Mouse (Mus musculus) liver, postnatal 0 days (tissue): ENCODE data around the gene Tmem191c. TPM values are rescaled to one million over a fixed set of nuclear protein-coding genes. Genes with fewer than 3 reads are reported as not detected.
A peak's percentile ranks its signal among the peaks of the same experiment; 100 is the strongest.
"Not testable (repeated sequence)": the region's sequence is repeated elsewhere in the genome, so short reads cannot be mapped to it uniquely, and the experiment has no call there.

Source experiments
- ATAC-seq: fragments of 200-750 bp; cut with Nextera tagmentation; 2 replicates; pipeline ENCODE4 v1.8.0; 2017; ENCODE audit warnings: mild to moderate bottlenecking, moderate library complexity
- DNase-seq: peaks from one replicate; pipeline ENCODE4 v3.0.0-alpha.2; 2016
- H3K27ac ChIP-seq: fragments of 300-500 bp; sonication (generic); 2 replicates; pipeline ENCODE4 v1.5.1; 2014; ENCODE audit warnings: antibody characterized with exemption, moderate library complexity, mild to moderate bottlenecking, low read depth
- H3K27me3 ChIP-seq: fragments of 300-500 bp; sonication (generic); 2 replicates; pipeline ENCODE4 v1.6.1; 2014; ENCODE audit warnings: low read length, control low read depth, mixed read lengths; ENCODE audit not compliant: insufficient read depth
- H3K36me3 ChIP-seq: fragments of 300-500 bp; sonication (generic); replicated peaks from 2 replicates; pipeline ENCODE4 v1.6.1; 2014; ENCODE audit warnings: mild to moderate bottlenecking, control low read depth, low read length, moderate library complexity, mixed read lengths; ENCODE audit not compliant: insufficient read depth
- H3K4me1 ChIP-seq: fragments of 300-500 bp; sonication (generic); 2 replicates; pipeline ENCODE4 v1.6.1; 2014; ENCODE audit warnings: antibody characterized with exemption, mild to moderate bottlenecking, control low read depth; ENCODE audit not compliant: insufficient read depth
- H3K4me2 ChIP-seq: fragments of 300-500 bp; sonication (generic); 2 replicates; pipeline ENCODE4 v1.6.1; 2014; ENCODE audit warnings: low read depth, mild to moderate bottlenecking, low read length, moderate library complexity, mixed read lengths
- H3K4me3 ChIP-seq: fragments of 300-500 bp; sonication (generic); 2 replicates; pipeline ENCODE4 v1.5.1; 2014; ENCODE audit warnings: low read depth, low read length
- H3K9ac ChIP-seq: fragments of 300-500 bp; sonication (generic); replicated peaks from 2 replicates; pipeline ENCODE4 v1.6.1; 2014; ENCODE audit warnings: mild to moderate bottlenecking, moderate library complexity
- H3K9me3 ChIP-seq: fragments of 300-500 bp; sonication (generic); 2 replicates; pipeline ENCODE4 v1.6.1; 2016; ENCODE audit warnings: mild to moderate bottlenecking, control low read depth, low read length, mixed read lengths
- CTCF ChIP-seq: sonication (generic); IDR thresholded peaks from 2 replicates; pipeline ENCODE4 v1.5.1; 2016; ENCODE audit warnings: antibody characterized with exemption, low read depth
- EP300 ChIP-seq: IDR thresholded peaks from 2 replicates; pipeline ENCODE4 v1.6.1; 2016; ENCODE audit warnings: antibody characterized with exemption, low read depth, mild to moderate bottlenecking
- WGBS: fragments of 180-500 bp; shearing (Covaris S2); extraction: QIAGEN DNeasy Blood & Tissue Kit; methylation state at CpG from one replicate; pipeline ENCODE4 v1.1.7; 2014; ENCODE audit not compliant: insufficient replicate concordance; 5-methylcytosine and 5-hydroxymethylcytosine counted together
- polyA plus RNA-seq: library from polyadenylated mRNA; unstranded; fragments of >200 nt; fragmentation: Nextera tagmentation; extraction: Ambion mirVana; gene quantifications from 2 replicates; pipeline ENCODE4 v1.2.1, GENCODE M21; 2015

Gene Tmem191c
- polyA plus RNA-seq, result 1.6 and 2.7 TPM in 2 replicates

DNA sequence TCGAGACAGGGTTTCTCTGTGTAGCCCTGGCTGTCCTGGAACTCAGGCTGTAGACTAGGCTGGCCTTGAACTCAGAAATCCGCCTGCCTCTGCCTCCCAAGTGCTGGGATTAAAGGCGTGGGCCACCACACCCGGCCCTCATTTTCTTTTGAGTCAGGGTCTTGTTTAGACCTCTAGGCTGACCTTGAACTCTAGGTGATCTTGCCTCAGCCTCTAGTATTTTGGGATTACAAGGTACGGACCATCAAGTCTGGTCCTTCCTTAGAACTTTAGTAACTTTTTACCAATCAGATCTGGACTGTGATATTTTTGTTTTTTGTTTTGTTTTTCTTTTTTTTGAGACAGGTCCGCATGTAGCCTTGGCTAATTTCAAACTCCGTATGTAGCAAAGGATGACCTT is at the start of gene Tmem191c:
Gene Tmem191c (plus strand): TSS at position 357 of the 400 bp plus-strand sequence.
- 57% methylated on average over 7 of the region's 7 CpGs for WGBS
- H3K27ac ChIP-seq, result no peak within 1 kb of the TSS

DNA sequence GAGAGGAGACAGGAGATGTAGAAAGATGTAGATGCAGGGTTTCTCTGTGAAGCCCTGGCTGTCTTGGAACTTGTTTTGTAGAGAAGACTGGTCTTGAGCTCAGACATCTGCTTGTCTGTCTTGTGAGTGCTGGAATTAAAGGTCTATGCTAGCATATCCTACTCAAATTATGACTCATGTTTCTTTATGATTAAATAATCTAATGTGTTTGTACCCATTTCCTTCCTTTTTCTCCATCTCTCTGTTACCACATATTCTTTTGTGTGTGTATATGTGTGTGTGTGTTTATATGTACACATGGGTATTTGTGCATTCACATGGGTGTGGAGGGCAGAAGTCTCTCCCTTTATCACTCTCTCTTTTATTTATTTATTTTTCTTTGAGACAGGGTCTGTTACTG is 49.4 kb upstream of the Tmem191c start:
- Histone ChIP-seq H3K36me3 (no peaks in the 10 kb centered on the region), H3K4me1 (0 out of 2 replicates have a peak, but pooled peaks cover 2% of the 10 kb centered on the region), H3K4me2 (no peak overlapping the region), H3K9ac (no peak overlapping the region), H3K4me3 (no peak overlapping the region), H3K9me3 (no peaks in the 10 kb centered on the region), H3K27ac (no peak overlapping the region), H3K27me3 (no peaks in the 10 kb centered on the region)
- ATAC-seq, result no peak
- DNase-seq, result no peak
- no peak for TF ChIP-seq EP300
- no peak for TF ChIP-seq CTCF

More for the DNA sequence above, at the start of gene Tmem191c:
- no peaks in the 10 kb centered on the region for H3K9me3 ChIP-seq
- H3K4me3 ChIP-seq, result peak within 1 kb of the TSS; percentile 58
- peaks cover 18% of the 10 kb centered on the region for H3K27me3 ChIP-seq
- DNase-seq, result no peak
- H3K36me3 ChIP-seq, result 0 out of 2 replicates have a peak, but pooled peaks cover 4% of the 10 kb centered on the region
- H3K4me1 ChIP-seq, result peaks cover 18% of the 10 kb centered on the region
- ATAC-seq, result no peak
- TF ChIP-seq CTCF (no peak), EP300 (no peak)
- peak within 1 kb of the TSS; percentile 95 for H3K4me2 ChIP-seq
- H3K9ac ChIP-seq, result peak within 1 kb of the TSS; percentile 51

- not testable (repeated sequence) for H3K36me3 ChIP-seq, H3K4me2 ChIP-seq, DNase-seq, H3K27me3 ChIP-seq, H3K9me3 ChIP-seq, H3K27ac ChIP-seq, H3K9ac ChIP-seq, H3K4me3 ChIP-seq, ATAC-seq
- 77% methylated on average over 2 of the region's 2 CpGs for WGBS
- H3K4me1 ChIP-seq, result peaks cover 25% of the 10 kb centered on the region
These were observed 44.4 kb upstream of the Tmem191c start for GRCm38 (mm10) chr16:17231523-17231922.

DNA sequence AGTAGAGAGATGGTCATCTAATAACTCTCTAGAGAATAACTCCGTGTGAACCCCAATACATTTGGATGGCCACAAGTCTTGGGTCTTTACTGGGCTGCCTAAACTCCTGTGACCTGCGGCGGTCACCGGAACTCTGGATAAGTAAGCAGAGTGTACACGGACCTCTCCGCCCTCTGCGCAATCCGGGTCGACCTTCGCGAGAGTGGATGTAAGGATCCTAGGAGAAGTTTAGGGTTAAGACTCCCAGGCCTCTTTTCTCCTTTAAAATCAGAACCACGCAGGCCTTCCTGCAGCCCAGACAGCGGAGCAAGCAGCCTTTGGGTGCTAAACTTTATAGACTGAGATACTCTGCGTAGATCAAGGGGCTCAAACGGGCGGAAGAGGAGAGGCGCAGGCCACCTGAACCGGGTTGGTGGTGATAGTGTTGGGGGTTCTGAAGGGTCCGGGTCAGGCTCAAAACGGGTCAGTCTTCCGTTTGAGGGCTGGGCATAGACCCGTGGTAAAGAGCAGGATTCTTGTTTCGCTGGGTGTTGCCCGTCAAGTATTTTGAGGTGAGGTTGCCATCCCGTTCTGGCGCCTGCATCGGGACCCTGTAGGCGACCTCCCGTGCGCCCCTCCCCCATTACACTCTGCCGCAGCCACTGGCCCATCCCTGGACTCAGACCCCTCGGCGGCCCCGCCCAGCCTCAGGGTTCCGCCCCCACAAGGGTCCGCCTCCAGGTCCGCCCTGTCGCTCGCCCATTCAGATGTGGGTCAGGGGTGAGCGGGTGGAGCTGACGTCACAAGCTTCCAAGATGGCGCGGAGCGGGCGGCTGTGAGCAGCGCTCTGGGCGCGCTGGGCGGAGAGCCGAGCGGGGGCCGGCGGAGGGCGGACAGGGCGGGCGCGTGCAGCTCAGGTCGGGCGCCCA is 42.8 kb upstream of the Tmem191c start, which contains the start of gene Hic2:
Gene Hic2 (plus strand): TSS at position 779 of the 908 bp plus-strand sequence.
- peak within 1 kb of the TSS; percentile 96 for H3K9ac ChIP-seq
- H3K4me2 ChIP-seq, result peak within 1 kb of the TSS; percentile 98
- peak within 1 kb of the TSS; percentile 83 for H3K27ac ChIP-seq
- H3K4me1 ChIP-seq, result peaks cover 37% of the 10 kb centered on the region
- DNase-seq (peak; percentile 93), ATAC-seq (peak; percentile 93)
- TF ChIP-seq EP300, result peak; percentile 51; the same call in 1 of the 2 replicates
- no peak for TF ChIP-seq CTCF
- 4% methylated on average over 56 of the region's 59 CpGs for WGBS
- no peaks in the 10 kb centered on the region for H3K27me3 ChIP-seq
- H3K36me3 ChIP-seq, result no peaks in the 10 kb centered on the region
- H3K4me3 ChIP-seq, result peak within 1 kb of the TSS; percentile 97
- H3K9me3 ChIP-seq, result no peaks in the 10 kb centered on the region

DNA sequence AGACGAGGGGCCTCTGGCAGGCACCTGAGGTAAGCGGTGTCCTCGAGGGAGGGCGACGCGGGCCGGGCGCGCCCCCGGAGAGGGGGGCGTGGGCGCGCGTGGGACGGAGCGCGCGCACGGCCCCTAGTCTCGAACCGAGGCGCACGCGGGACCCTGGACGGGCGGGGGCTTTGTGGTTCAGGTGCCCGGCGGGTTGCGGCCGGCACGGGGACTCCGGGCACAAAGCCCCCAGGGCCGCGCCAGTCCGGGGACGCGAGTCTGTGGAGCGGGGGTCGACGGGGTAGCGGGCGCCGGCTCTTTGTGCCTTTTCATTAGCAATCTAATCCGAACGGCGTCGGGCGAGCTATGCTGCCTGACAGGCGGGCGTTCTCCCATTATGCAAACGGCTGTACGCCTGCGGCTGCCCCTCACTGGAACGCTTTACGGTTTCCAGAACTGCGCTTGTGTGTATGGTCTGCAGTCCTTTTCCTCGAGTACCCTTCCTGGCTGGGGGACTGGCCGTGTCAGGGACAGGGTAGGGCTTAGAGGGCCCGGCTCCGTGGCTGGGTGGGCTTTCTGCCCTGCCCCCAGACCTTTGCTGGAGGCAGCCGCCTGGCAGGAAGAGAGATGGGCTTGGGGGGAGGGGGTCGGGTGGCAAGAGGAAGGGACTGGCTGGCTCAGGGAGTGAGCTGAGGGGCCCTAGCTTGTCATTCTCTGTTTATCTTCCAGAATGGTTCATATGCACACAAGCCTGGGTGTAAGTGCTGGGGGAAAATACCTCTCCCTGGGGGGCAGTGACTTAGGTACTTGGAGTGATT is 42.0 kb upstream of the Tmem191c start:
- Histone ChIP-seq H3K9ac (peak overlapping the region; percentile 96), H3K27me3 (no peaks in the 10 kb centered on the region), H3K4me3 (peak overlapping the region; percentile 97), H3K4me1 (peaks cover 39% of the 10 kb centered on the region), H3K36me3 (no peaks in the 10 kb centered on the region), H3K27ac (peak overlapping the region; percentile 83), H3K4me2 (peak overlapping the region; percentile 98), H3K9me3 (no peaks in the 10 kb centered on the region)
- ATAC-seq, result peak; percentile 51
- under 1% methylated on average over 54 of the region's 62 CpGs for WGBS
- TF ChIP-seq CTCF (no peak), EP300 (no peak)
- DNase-seq, result peak; percentile 60

- 3% methylated on average over 12 of the region's 12 CpGs for WGBS
- H3K36me3 ChIP-seq, result no peaks in the 10 kb centered on the region
- no peak for TF ChIP-seq EP300
- TF ChIP-seq CTCF, result no peak
- H3K27me3 ChIP-seq, result no peaks in the 10 kb centered on the region
- H3K4me1 ChIP-seq, result peaks cover 45% of the 10 kb centered on the region
- peak overlapping the region; percentile 97 for H3K4me3 ChIP-seq
- ATAC-seq (no peak), DNase-seq (peak; percentile 61)
- no peaks in the 10 kb centered on the region for H3K9me3 ChIP-seq
- peak overlapping the region; percentile 98 for H3K4me2 ChIP-seq
- H3K27ac ChIP-seq, result peak overlapping the region; percentile 83; the same call in 1 of the 2 replicates
- peak overlapping the region; percentile 96 for H3K9ac ChIP-seq
These were observed 41.4 kb upstream of the Tmem191c start for GRCm38 (mm10) chr16:17234499-17234895.
